ENCODE assay signal across 16 mouse cellular contexts in the genomic region with DNA sequence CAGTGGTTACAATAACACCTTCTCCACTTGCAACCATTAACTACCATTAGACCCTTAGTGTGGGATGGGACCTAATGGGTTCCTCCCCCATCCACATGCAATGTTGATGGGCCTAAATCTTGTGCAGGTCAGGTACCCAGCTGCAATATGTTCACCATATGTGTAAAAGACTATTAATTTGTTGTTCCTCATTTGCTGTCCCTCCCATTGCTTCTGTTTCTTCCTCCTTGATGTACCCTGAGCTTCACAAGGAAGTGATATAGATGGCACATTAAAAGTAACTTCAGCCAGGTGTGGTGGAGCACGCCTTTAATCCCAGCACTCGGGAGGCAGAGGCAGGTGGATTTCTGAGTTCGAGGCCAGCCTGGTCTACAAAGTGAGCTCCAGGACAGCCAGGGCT. TPM values are rescaled to one million over a fixed set of nuclear protein-coding genes. Genes with fewer than 3 reads are reported as not detected.
"Had no signal": no experiment of that assay in that cellular context is flagged by ENCODE, and none has a peak within 500 bp of the region (broad histone marks: within the 10 kb centered on the region; RNA-seq: fewer than 3 reads in every experiment).

No protein-coding gene starts in this region.

- H3K9me3 ChIP-seq: neural tube, embryonic 15.5 days; stomach, embryonic 15.5 days had no signal

- H3K4me1 ChIP-seq: neural tube, embryonic 15.5 days; stomach, embryonic 15.5 days had no signal

- H3K4me3 ChIP-seq: neural tube, embryonic 15.5 days; stomach, embryonic 15.5 days had no signal

- H3K27ac ChIP-seq: neural tube, embryonic 15.5 days; stomach, embryonic 15.5 days; stomach, postnatal 0 days had no signal

- H3K27me3 ChIP-seq: neural tube, embryonic 15.5 days; stomach, embryonic 15.5 days had no signal

- H3K4me2 ChIP-seq: neural tube, embryonic 15.5 days; stomach, embryonic 15.5 days had no signal

- H3K9ac ChIP-seq: neural tube, embryonic 15.5 days; stomach, embryonic 15.5 days had no signal

- DNase-seq: retina, postnatal 1 day; right cerebral cortex, adult 18-20 months; right cerebral cortex, postnatal 14 days; right cerebral cortex, postnatal 25 days; right cerebral cortex, postnatal 4 days; spleen, adult 18-20 months; thymus, adult 18-20 months; thymus, adult 2 months; thymus, postnatal 14 days; thymus, postnatal 25 days; thymus, postnatal 36 days; thymus, postnatal 4 days had no signal

- H3K36me3 ChIP-seq: neural tube, embryonic 15.5 days; stomach, embryonic 15.5 days had no signal

RNA-seq across cellular contexts. Expression of a gene that starts 9.5 kb away (rescaled TPM):
- total RNA-seq: neutrophil, adult 5-6 weeks had no signal
